Mouse (Mus musculus): ENCODE results near the gene Gm21732.
"Not testable (repeated sequence)": the region's sequence is repeated elsewhere in the genome, so short reads cannot be mapped to it uniquely, and the experiment has no call there.

Gene Gm21732

GRCm38 (mm10) chrY:38575591-38575990, at the start of gene Gm21732:
TSS of gene Gm21732 (minus strand) at chrY:38575691.
- DNase-seq (ENCODE audit: low spot score in 2 of 2), result not testable (repeated sequence)

Measured in urinary bladder, postnatal 36 days (tissue).